Mouse (Mus musculus) heart, embryonic 11.5 days (tissue): ENCODE results near the gene Iqck. TPM values are rescaled to one million over a fixed set of nuclear protein-coding genes. Genes with fewer than 3 reads are reported as not detected.

ENCODE experiments used
- ATAC-seq: fragments of 200-750 bp; cut with Nextera tagmentation; replicated peaks from 2 replicates; pipeline ENCODE4 v1.8.0; 2017; ENCODE audit warnings: moderate library complexity; ENCODE audit not compliant: insufficient number of reproducible peaks, low FRiP score, low TSS enrichment
- H3K27ac ChIP-seq: fragments of 300-500 bp; sonication (generic); 2 replicates; pipeline ENCODE4 v1.5.1; 2014; ENCODE audit warnings: mild to moderate bottlenecking, low read depth, low read length
- H3K27me3 ChIP-seq: fragments of 300-500 bp; sonication (generic); 2 replicates; pipeline ENCODE4 v1.6.1; 2014; ENCODE audit warnings: mild to moderate bottlenecking, low read length, mixed read lengths; ENCODE audit not compliant: control insufficient read depth, insufficient read depth
- H3K36me3 ChIP-seq: fragments of 300-500 bp; sonication (generic); 2 replicates; pipeline ENCODE4 v1.6.1; 2014; ENCODE audit warnings: mild to moderate bottlenecking, low read length, moderate library complexity, mixed read lengths; ENCODE audit not compliant: control insufficient read depth, insufficient read depth
- H3K4me1 ChIP-seq: fragments of 300-500 bp; sonication (generic); 2 replicates; pipeline ENCODE4 v1.6.1; 2014; ENCODE audit warnings: low read length; ENCODE audit not compliant: control insufficient read depth, insufficient read depth
- H3K4me2 ChIP-seq: fragments of 300-500 bp; sonication (generic); 2 replicates; pipeline ENCODE4 v1.6.1; 2014; ENCODE audit warnings: mild to moderate bottlenecking, moderate library complexity
- H3K4me3 ChIP-seq: fragments of 300-500 bp; sonication (generic); 2 replicates; pipeline ENCODE4 v1.5.1; 2014; ENCODE audit warnings: low read depth, low read length
- H3K9ac ChIP-seq: fragments of 300-500 bp; sonication (generic); 2 replicates; pipeline ENCODE4 v1.6.1; 2014; ENCODE audit warnings: mild to moderate bottlenecking, low read depth, low read length, moderate library complexity
- H3K9me3 ChIP-seq: fragments of 300-500 bp; sonication (generic); replicated peaks from 2 replicates; pipeline ENCODE4 v1.6.1; 2016; ENCODE audit warnings: low read length; ENCODE audit not compliant: control insufficient read depth
- whole genome bisulfite sequencing: fragments of 180-500 bp; shearing (Covaris S2); extraction: QIAGEN DNeasy Blood & Tissue Kit; methylation state at CpG from one replicate; pipeline ENCODE4 v1.1.7; 2014; ENCODE audit not compliant: insufficient replicate concordance; 5-methylcytosine and 5-hydroxymethylcytosine counted together
- polyA plus RNA-seq: library from polyadenylated mRNA; unstranded; fragments of >200 nt; fragmentation: Nextera tagmentation; extraction: Ambion mirVana; gene quantifications from 2 replicates; pipeline ENCODE4 v1.2.1, GENCODE M21; 2014

The Iqck gene
- polyA plus RNA-seq, 1 experiment from 2014 or later, result 1.2 TPM

- Histone ChIP-seq H3K36me3 (no peaks in the 10 kb centered on the region), H3K27ac (no peak overlapping the region), H3K9ac (no peak overlapping the region), H3K4me2 (peak overlapping the region; percentile 91; the same call in 1 of the 2 replicates), H3K4me3 (no peak overlapping the region), H3K9me3 (no peaks in the 10 kb centered on the region), H3K4me1 (peaks cover 8% of the 10 kb centered on the region; the same call in 1 of the 2 replicates), H3K27me3 (peaks cover 11% of the 10 kb centered on the region)
- ATAC-seq, result 0 out of 2 replicates have a peak, but pooled peaks have one; percentile 28
- 7% methylated on average over 13 of the region's 13 CpGs for WGBS
These were observed 140.7 kb downstream of the Iqck start for GRCm38 (mm10) chr7:118996137-118996837.

- Histone ChIP-seq H3K27ac (no peak overlapping the region), H3K36me3 (no peaks in the 10 kb centered on the region), H3K27me3 (peaks cover 8% of the 10 kb centered on the region), H3K4me1 (peaks cover 6% of the 10 kb centered on the region; the same call in 1 of the 2 replicates), H3K9me3 (no peaks in the 10 kb centered on the region), H3K4me2 (no peak overlapping the region), H3K9ac (no peak overlapping the region), H3K4me3 (no peak overlapping the region)
- ATAC-seq, result no peak
- WGBS, result 54% methylated on average over 2 of the region's 2 CpGs
These were observed 144.3 kb downstream of the Iqck start for GRCm38 (mm10) chr7:118999857-119000256.

DNA sequence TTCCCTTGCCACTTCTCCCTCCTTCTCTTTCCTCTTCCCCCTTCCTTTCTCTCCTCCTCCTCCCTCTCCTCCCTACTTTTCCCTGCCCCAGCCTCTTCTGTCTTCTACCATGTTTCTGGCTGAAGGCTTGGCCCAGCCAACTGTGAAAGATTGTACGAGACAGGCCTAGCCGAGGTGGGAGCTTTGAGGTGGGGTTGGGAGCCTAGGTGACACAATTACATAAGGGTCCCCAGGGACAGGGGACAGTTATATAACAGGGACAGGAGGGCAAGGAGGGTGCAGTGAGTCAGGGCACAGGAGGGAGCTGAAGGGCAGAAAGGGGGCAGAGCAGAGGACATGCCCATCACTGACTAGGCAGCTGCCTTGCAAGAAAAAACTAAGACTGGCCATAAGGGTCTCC is 146.4 kb downstream of the Iqck start:
- H3K36me3 ChIP-seq, result no peaks in the 10 kb centered on the region
- H3K4me2 ChIP-seq, result no peak overlapping the region
- no peak overlapping the region for H3K4me3 ChIP-seq
- H3K9me3 ChIP-seq, result no peaks in the 10 kb centered on the region
- WGBS, result 74% methylated on average over 2 of the region's 2 CpGs
- H3K9ac ChIP-seq, result no peak overlapping the region
- H3K27me3 ChIP-seq, result peaks cover 2% of the 10 kb centered on the region; the same call in 1 of the 2 replicates
- no peak for ATAC-seq
- no peaks in the 10 kb centered on the region for H3K4me1 ChIP-seq
- H3K27ac ChIP-seq, result no peak overlapping the region

DNA sequence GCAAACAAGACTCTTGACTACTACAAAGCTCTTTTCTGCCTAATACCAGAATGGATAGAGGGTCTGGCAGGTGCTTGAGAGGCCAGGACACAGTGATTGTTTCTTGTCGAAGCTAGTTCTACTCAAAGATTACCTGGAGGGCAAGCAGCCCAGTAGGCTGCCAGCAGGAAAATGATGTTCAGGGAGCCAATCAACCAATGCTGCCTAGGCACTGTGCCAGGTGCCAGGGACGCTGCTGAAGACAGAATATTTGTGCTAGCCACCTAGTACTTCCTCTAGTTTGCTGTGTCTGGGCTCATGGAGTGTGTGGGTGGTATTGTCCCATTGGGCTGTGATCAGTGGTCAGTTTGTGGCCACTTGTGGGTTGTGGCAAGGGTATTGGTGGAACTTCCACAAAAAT is 146.9 kb downstream of the Iqck start:
- Histone ChIP-seq H3K4me1 (no peaks in the 10 kb centered on the region), H3K36me3 (no peaks in the 10 kb centered on the region), H3K4me2 (no peak overlapping the region), H3K9me3 (no peaks in the 10 kb centered on the region), H3K9ac (no peak overlapping the region), H3K27me3 (peaks cover 2% of the 10 kb centered on the region; the same call in 1 of the 2 replicates), H3K27ac (no peak overlapping the region), H3K4me3 (no peak overlapping the region)
- 61% methylated on average over 2 of the region's 2 CpGs for WGBS
- no peak for ATAC-seq

- no peak overlapping the region for H3K9ac ChIP-seq
- no peak overlapping the region for H3K4me2 ChIP-seq
- no peaks in the 10 kb centered on the region for H3K9me3 ChIP-seq
- no peaks in the 10 kb centered on the region for H3K36me3 ChIP-seq
- no peak overlapping the region for H3K27ac ChIP-seq
- H3K27me3 ChIP-seq, result no peaks in the 10 kb centered on the region
- no peak overlapping the region for H3K4me3 ChIP-seq
- H3K4me1 ChIP-seq, result no peaks in the 10 kb centered on the region
- ATAC-seq, result no peak
- 15% methylated on average over 5 of the region's 5 CpGs for WGBS
These were observed 155.4 kb downstream of the Iqck start for GRCm38 (mm10) chr7:119010854-119011529.

- no peak for ATAC-seq
- Histone ChIP-seq H3K4me2 (no peak overlapping the region), H3K4me1 (no peaks in the 10 kb centered on the region), H3K9ac (no peak overlapping the region), H3K4me3 (no peak overlapping the region), H3K27ac (no peak overlapping the region), H3K27me3 (peaks cover 2% of the 10 kb centered on the region; the same call in 1 of the 2 replicates), H3K9me3 (no peaks in the 10 kb centered on the region), H3K36me3 (no peaks in the 10 kb centered on the region)
- WGBS, result 11% methylated on average over 3 of the region's 3 CpGs
These were observed 160.2 kb downstream of the Iqck start for GRCm38 (mm10) chr7:119015736-119016135.

- H3K4me1 ChIP-seq, result no peaks in the 10 kb centered on the region
- no peak overlapping the region for H3K9ac ChIP-seq
- no peaks in the 10 kb centered on the region for H3K9me3 ChIP-seq
- H3K36me3 ChIP-seq, result no peaks in the 10 kb centered on the region
- no peak overlapping the region for H3K27ac ChIP-seq
- ATAC-seq, result no peak
- peaks cover 4% of the 10 kb centered on the region; the same call in 1 of the 2 replicates for H3K27me3 ChIP-seq
- 14% methylated on average over 4 of the region's 4 CpGs for WGBS
- H3K4me3 ChIP-seq, result no peak overlapping the region
- no peak overlapping the region for H3K4me2 ChIP-seq
These were observed 164.0 kb downstream of the Iqck start for GRCm38 (mm10) chr7:119019537-119019936.
